Mouse (Mus musculus) liver, embryonic 14.5 days (tissue): ENCODE measurements around the gene Clmp. TPM values are rescaled to one million over a fixed set of nuclear protein-coding genes. Genes with fewer than 3 reads are reported as not detected.

Source experiments
- ATAC-seq: fragments of 200-750 bp; cut with Nextera tagmentation; 2 replicates; pipeline ENCODE4 v1.8.0; 2017; ENCODE audit warnings: moderate number of reproducible peaks, mild to moderate bottlenecking, moderate library complexity; ENCODE audit not compliant: insufficient read depth
- DNase-seq, 3 experiments: peaks; one replicate each; pipeline ENCODE4 v3.0.0-alpha.2; 2012 to 2013; ENCODE audit warnings: low read depth in 3 of 3, low spot score in 3 of 3
- H3K27ac ChIP-seq: fragments of 300-500 bp; sonication (generic); 2 replicates; pipeline ENCODE4 v1.5.1; 2014; ENCODE audit warnings: moderate library complexity, mild to moderate bottlenecking, control low read depth, inconsistent platforms
- H3K27me3 ChIP-seq: fragments of 300-500 bp; sonication (generic); 2 replicates; pipeline ENCODE4 v1.6.1; 2014; ENCODE audit warnings: mild to moderate bottlenecking, low read length, moderate library complexity; ENCODE audit not compliant: control insufficient read depth, insufficient read depth
- H3K36me3 ChIP-seq: fragments of 300-500 bp; sonication (generic); replicated peaks from 2 replicates; pipeline ENCODE4 v1.6.1; 2014; ENCODE audit warnings: low read depth; ENCODE audit not compliant: control insufficient read depth, insufficient read depth
- H3K4me1 ChIP-seq, 2 experiments: fragments of 200-500 bp in 1 of 2; fragments of 300-500 bp in 1 of 2; sonication (generic) in 1 of 2; replicated peaks; 2 replicates each; pipeline ENCODE4 v1.6.1; 2012 to 2014; ENCODE audit warnings: antibody characterized with exemption in 1 of 2, inconsistent platforms in 1 of 2, low read length in 1 of 2; ENCODE audit not compliant: control insufficient read depth in 2 of 2, insufficient read depth in 2 of 2
- H3K4me2 ChIP-seq: fragments of 300-500 bp; sonication (generic); 2 replicates; pipeline ENCODE4 v1.6.1; 2014; ENCODE audit warnings: low read depth, mild to moderate bottlenecking, control low read depth, moderate library complexity
- H3K4me3 ChIP-seq, 2 experiments: fragments of 200-500 bp in 1 of 2; fragments of 300-500 bp in 1 of 2; sonication (generic) in 1 of 2; 2 replicates each; pipeline ENCODE4 v1.5.1; 2012 to 2014; ENCODE audit warnings: low read depth in 2 of 2, low read length in 2 of 2, mild to moderate bottlenecking in 2 of 2, control low read depth in 1 of 2, inconsistent platforms in 1 of 2, moderate library complexity in 1 of 2; ENCODE audit not compliant: insufficient read depth in 1 of 2
- H3K9ac ChIP-seq: fragments of 300-500 bp; sonication (generic); replicated peaks from 2 replicates; pipeline ENCODE4 v1.6.1; 2014; ENCODE audit warnings: mild to moderate bottlenecking, control low read depth, moderate library complexity
- H3K9me3 ChIP-seq: fragments of 300-500 bp; sonication (generic); 2 replicates; pipeline ENCODE4 v1.6.1; 2016; ENCODE audit warnings: low read length, mixed read lengths; ENCODE audit not compliant: control insufficient read depth
- CTCF ChIP-seq: IDR thresholded peaks from 2 replicates; pipeline ENCODE4 v1.5.1; 2016; ENCODE audit warnings: antibody characterized with exemption, low read depth, control low read depth
- EP300 ChIP-seq: IDR thresholded peaks from 2 replicates; pipeline ENCODE4 v1.6.1; 2016; ENCODE audit warnings: antibody characterized with exemption, low read depth
- whole genome bisulfite sequencing: fragments of 180-500 bp; shearing (Covaris S2); extraction: QIAGEN DNeasy Blood & Tissue Kit; methylation state at CpG from one replicate; pipeline ENCODE4 v1.1.7; 2014; ENCODE audit not compliant: insufficient replicate concordance; 5-methylcytosine and 5-hydroxymethylcytosine counted together
- polyA plus RNA-seq, 2 experiments: library from polyadenylated mRNA; depleted of rRNA in 1 of 2; stranded (reverse) in 1 of 2; unstranded in 1 of 2; fragments of >200 nt; fragmentation: Nextera tagmentation in 1 of 2; extraction: Ambion mirVana in 1 of 2; gene quantifications; 2 replicates each; pipeline versions ENCODE4 v1.2.1 to v1.2.3; 2012 to 2014

Gene Clmp
- polyA plus RNA-seq, 2 experiments, result 0.55 to 0.59 TPM

- Histone ChIP-seq H3K4me2 (no peak overlapping the region; the same call in 1 of the 2 replicates), H3K4me3 (peak overlapping the region in 1 of 2 experiments; percentile 26; a peak in 1 of 4 replicates), H3K9ac (no peak overlapping the region; the same call in 1 of the 2 replicates), H3K9me3 (no peaks in the 10 kb centered on the region), H3K36me3 (peaks cover 42% of the 10 kb centered on the region), H3K27me3 (no peaks in the 10 kb centered on the region), H3K4me1 (peaks cover 0 to 7% of the 10 kb centered on the region in 2 experiments; a peak in 2 of 4 replicates), H3K27ac (no peak overlapping the region)
- WGBS, result 39% methylated on average over 2 of the region's 2 CpGs
- DNase-seq (peak in 2 of 3 experiments; percentile 75 to 79), ATAC-seq (no peak)
- peak; percentile 72 for TF ChIP-seq CTCF
- TF ChIP-seq EP300, result no peak
Measured at GRCm38 (mm10) chr9:40805263-40805662, 119.5 kb downstream of the Clmp start.

DNA sequence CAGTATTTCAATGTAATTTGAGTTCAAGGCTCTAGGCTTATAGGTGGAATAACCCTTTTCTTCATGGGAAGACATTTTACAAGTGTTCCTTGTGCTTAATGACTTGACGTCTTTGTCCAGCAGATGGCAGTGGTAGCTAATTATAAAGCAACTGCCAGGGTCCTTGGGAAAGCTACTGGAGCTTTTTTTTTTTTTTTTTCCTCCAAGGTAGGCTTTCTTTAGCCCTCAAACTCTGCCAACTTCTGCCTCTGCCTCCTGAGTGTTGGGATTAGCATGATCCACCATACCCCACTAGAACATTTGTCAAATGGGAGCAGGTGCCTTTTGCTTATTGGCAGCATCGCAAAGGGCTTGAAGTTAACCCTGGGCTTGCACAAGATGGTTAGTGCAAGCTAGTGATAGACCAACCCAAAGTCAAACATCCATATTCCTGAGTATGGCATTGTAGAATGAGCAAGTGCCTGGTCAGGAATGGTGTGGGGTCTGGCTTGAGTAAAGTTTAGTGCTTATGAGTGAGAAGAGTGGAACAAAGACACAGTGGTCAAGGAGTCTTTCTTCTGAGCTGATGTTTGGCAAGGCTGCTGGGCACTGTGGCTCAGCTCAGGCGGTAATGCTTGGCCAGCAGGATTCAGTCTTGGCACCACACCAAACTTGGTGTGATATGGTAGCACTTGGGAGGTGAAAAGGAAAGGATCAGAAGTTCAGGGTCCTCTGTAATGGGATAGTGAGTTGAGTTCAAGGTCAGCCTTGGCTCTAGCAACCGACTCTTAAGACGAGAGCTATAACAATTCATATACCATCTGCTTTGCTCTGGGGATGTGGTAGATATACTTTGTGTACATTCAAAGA is 120.9 kb downstream of the Clmp start:
- peak; percentile 46 for ATAC-seq
- H3K9me3 ChIP-seq, result no peaks in the 10 kb centered on the region
- H3K9ac ChIP-seq, result no peak overlapping the region
- no peaks in the 10 kb centered on the region for H3K27me3 ChIP-seq
- 11% methylated on average over 5 of the region's 5 CpGs for WGBS
- H3K4me1 ChIP-seq, result peaks cover 0 to 7% of the 10 kb centered on the region in 2 experiments; a peak in 2 of 4 replicates
- H3K27ac ChIP-seq, result peak overlapping the region; percentile 14; the same call in 1 of the 2 replicates
- peak; percentile 44; the same call in 1 of the 2 replicates for TF ChIP-seq CTCF
- TF ChIP-seq EP300, result no peak
- DNase-seq, result peak in 2 of 3 experiments; percentile 67 to 70
- H3K4me2 ChIP-seq, result no peak overlapping the region
- H3K36me3 ChIP-seq, result peaks cover 42% of the 10 kb centered on the region
- no peak overlapping the region for H3K4me3 ChIP-seq

- no peak for DNase-seq
- ATAC-seq, result peak; percentile 7
- H3K4me2 ChIP-seq, result no peak overlapping the region
- 9% methylated on average over 11 of the region's 11 CpGs for WGBS
- H3K27ac ChIP-seq, result peak overlapping the region; percentile 33
- peaks cover 36% of the 10 kb centered on the region for H3K36me3 ChIP-seq
- H3K9me3 ChIP-seq, result no peaks in the 10 kb centered on the region
- TF ChIP-seq CTCF, result 0 out of 2 replicates have a peak, but pooled peaks have one; percentile 13
- TF ChIP-seq EP300, result no peak
- H3K4me1 ChIP-seq, result peaks cover 0 to 7% of the 10 kb centered on the region in 2 experiments; a peak in 2 of 4 replicates
- no peaks in the 10 kb centered on the region for H3K27me3 ChIP-seq
- no peak overlapping the region for H3K4me3 ChIP-seq
- no peak overlapping the region for H3K9ac ChIP-seq
Measured at GRCm38 (mm10) chr9:40807289-40807920, 121.6 kb downstream of the Clmp start.

GRCm38 (mm10) chr9:40808061-40808906 is 122.5 kb downstream of the Clmp start:
- H3K9me3 ChIP-seq, result no peaks in the 10 kb centered on the region
- peaks cover 0 to 7% of the 10 kb centered on the region in 2 experiments; a peak in 2 of 4 replicates for H3K4me1 ChIP-seq
- H3K4me3 ChIP-seq, result no peak overlapping the region
- ATAC-seq (no peak), DNase-seq (no peak)
- H3K27me3 ChIP-seq, result no peaks in the 10 kb centered on the region
- no peak overlapping the region for H3K27ac ChIP-seq
- WGBS, result 51% methylated on average over 16 of the region's 16 CpGs
- H3K9ac ChIP-seq, result no peak overlapping the region
- no peak overlapping the region for H3K4me2 ChIP-seq
- peaks cover 31% of the 10 kb centered on the region for H3K36me3 ChIP-seq
- TF ChIP-seq EP300, result no peak
- TF ChIP-seq CTCF, result no peak
